Mouse (Mus musculus) inflammation-experienced regulatory T-cells, adult 6 months (primary cell): Measurements from ENCODE around the gene Mymk. TPM values are rescaled to one million over a fixed set of nuclear protein-coding genes. Genes with fewer than 3 reads are reported as not detected.

Source experiments
- ATAC-seq: one replicate; pipeline ENCODE4 v1.8.0; 2017
- polyA plus RNA-seq, 3 experiments: library from polyadenylated mRNA; unstranded; fragments of 100-300 nt; shearing (Covaris generic); gene quantifications; one replicate each; pipeline ENCODE4 v1.2.1; 2017

Gene Mymk
- polyA plus RNA-seq, 3 experiments from 2014 or later = not detected

DNA sequence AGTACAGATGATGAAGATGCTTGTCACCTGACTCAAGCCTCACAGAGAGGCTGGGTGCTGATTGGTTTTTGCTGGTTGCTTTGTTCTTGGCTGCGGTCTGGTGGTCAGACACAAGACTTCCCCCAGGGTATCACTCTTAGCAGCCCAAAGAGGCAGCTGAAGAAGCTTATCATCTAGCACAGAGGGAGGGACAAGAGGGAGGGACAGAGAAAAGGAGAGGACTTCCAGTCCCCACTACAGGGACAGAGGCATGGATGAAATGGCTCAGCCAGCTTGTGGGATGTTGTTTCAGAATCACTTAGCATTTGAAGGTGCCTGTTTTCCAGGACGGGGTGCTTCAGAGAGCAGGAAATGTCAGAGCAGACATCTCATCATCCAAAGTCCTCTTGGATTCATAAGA lies 6.3 kb upstream of the Mymk start:
- ATAC-seq = no peak

DNA sequence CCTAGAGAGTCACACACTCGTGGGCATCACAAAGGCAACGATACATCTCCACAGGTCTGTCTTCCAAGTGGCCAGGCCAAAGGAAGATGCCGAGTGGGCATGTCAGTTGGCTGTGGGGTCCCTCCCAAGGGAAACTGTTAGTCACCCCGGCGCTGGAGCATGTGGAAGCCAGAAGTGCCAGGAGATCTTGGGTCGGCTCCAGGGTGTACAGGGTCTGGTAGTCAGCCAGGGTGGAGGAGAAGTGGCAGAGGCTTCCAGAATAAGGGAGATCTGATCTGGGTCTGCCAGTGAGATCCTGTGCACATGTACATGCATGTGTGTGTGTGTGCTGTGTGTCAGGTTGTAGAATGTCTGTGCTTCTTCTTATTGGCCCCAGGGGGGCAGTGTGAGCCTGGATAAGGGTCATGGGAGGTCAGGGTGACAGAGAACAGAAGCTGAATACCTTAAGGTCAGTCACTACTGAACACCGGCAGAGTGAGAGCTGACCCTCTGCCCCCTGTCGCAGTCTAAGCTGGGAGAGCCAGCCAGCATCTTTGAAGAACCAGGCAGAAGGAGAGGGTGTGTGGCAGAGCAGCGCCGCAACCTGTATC lies 5.8 kb upstream of the Mymk start:
- no peak for ATAC-seq

DNA sequence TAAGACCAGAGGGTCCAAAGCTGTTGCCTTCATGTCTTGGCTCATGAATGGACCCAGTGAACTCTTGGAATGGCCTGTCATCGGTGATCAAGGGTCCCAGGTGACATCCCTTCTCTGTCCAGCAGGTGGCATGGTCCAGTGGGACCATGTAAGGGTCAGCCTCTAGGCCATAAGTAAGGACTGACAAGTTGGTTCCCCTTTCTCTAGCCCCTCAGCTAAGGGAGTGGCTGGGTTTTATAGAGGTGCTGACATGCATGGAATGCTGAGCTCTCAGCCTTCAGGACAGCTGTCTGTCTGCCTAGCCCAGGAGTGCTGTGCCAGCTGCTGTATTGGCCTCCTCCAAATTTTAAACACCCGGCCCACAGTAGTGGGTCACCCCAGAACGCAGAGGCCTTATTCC lies 3.5 kb upstream of the Mymk start:
- ATAC-seq = no peak

DNA sequence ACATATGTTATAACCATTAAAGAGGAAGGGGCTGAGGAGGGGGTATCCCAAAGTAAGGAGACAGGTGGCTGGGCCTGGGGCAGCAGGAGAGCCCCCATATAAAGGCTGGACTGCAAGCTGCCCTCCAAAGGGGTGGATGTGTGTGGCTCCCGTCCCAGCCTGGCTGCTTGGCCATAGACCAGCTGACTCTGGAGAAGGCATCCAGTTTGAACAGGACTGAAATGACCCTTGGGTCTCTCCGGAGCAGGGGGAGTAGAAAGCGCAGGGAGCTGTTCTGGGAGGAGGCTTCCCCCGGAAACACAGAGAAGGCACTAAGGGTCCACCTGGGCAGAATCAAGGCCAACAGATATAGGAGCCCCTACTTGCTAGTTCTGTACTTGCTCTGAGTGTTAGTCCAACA lies 2.8 kb upstream of the Mymk start:
- no peak for ATAC-seq

DNA sequence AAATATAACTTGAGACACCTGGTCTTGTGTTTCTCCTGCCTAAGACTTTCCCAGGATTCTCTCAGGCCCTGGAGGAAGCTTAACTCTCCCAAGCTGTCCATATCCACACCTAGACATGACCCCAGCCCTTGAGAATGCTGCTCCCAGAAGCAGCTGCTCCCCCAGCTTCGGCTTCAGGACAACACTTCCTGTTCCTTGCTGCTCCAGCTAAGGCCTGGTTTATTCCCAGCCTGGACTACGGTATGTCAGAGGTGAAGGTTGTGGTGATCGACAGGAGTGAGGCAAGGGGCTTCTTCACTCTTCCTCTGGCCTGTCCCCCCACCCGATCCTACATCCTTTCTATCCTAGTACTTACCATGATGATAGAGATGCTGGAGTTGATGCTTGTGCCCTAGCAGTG lies 1.4 kb upstream of the Mymk start:
- no peak for ATAC-seq

DNA sequence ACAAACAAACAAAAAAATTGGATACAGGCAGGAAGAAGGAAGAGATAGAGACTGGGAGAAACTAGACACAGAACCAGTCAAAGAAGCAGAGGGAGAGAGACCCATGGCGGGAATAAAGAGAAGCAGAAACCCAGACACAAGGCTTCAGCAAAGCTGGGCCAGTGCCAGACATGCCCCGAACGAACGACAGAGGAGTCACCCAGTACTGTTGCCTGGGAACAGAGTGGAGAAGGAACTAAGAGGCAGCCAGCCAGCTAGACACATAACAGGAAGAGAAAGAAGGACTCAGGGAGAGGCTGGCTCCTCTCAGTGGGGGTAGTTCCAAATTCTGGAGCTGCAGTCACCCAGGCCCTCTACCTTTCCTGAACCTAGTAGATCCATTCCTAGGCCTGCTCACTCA lies 842 bp downstream of the Mymk start:
- no peak for ATAC-seq

DNA sequence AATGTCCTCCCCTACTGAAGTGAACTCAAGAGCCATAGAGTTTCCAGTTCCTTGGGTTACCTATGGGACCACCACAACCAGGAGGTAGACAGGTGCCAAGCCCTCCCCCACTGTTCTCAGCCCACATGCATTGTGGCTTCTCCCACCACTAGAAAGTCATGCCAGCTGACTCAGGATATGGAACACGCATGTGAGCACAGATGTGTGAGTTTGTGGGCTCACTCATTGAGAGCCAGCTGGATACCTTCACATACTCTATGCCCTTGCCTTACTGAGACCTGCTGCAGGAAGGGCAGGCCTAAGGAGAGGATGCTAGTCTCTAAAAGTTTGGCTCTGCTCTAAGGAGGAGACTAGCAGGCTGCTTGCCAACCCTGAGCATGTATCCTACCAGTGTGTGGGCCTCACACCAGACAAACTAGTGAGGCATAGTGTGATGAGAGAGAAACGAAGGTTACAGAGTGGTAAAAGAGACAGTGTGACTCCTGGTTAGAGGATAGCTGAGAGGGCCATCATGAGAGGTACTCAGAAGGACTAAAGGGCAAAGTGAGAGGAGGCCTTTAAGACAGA lies 1.6 kb downstream of the Mymk start:
- ATAC-seq = no peak

DNA sequence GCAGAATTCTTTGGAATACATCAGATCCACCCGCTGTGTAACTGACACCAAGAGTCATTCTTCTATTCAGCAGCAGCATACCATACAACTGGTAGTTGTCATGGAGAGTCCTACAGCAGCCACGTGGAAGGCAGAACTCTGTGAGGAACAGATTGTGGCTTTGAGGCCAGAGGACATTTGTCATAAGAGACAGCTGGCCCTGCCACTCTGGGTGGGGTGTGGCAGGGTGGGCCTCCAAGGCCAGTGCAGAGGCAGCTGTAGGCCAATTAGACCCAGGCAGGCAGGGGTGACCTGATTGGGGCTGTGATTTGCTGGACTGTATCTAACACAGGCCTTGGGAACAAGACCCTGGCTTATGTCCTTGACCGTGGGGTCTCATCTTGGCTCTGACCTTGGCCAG lies 2.3 kb downstream of the Mymk start:
- no peak for ATAC-seq

DNA sequence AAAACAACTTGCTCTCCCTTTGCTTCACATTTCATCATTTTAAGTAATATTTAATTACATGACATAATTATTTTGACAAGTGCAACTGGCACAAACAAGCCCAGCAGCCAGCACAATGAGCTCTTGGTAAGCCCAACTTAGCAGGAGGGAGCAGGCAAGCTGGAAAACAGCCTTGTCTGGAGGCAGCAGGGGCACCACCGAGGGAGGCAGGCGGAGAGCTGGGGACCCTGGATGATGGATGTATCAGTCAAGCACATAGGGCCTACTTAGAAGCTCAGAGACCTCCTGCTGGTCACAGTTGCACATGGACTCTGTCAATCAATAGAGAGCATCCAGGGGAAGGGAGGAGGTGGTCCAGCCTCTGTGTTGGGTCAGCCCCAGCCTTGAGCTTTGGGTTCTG lies 4.0 kb downstream of the Mymk start:
- ATAC-seq = no peak

DNA sequence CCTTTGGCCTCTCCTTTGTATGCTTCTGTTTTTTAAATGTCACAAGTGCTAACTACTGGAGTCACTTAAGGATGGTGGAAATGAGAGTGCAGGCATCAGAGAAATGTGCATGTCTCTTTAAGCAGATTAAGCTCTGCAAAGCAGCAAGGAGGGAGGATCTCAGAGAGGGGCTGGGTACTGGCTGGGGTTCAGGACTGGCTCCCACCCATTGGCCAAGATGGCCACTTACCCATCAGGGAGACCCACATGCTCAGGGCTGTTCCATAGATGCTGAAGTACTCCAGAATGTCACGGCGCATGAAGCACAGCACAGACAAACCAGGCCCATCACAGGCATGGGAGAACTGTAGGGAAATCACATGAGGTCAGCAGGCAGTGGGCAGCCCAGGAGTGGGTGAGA lies 4.9 kb downstream of the Mymk start:
- ATAC-seq = no peak

DNA sequence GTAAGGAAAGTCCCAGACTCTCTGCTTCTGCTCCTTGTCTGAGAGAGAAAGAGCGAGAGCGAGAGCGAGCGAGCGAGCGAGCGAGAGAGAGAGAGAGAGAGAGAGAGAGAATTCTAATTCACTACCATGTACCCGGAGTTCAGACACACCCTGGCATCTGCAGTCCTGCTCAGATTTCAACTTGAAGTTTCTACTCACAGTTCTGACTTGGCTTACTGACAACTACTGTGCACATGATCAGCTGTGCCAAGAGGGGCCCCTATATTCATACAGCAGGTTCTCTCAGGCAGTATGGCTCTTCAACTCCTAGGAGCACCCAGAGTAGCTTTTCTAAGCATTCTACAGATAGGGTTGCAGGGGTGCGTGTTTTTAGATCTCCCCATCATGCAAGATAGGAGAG lies 12.8 kb downstream of the Mymk start:
- ATAC-seq = no peak

DNA sequence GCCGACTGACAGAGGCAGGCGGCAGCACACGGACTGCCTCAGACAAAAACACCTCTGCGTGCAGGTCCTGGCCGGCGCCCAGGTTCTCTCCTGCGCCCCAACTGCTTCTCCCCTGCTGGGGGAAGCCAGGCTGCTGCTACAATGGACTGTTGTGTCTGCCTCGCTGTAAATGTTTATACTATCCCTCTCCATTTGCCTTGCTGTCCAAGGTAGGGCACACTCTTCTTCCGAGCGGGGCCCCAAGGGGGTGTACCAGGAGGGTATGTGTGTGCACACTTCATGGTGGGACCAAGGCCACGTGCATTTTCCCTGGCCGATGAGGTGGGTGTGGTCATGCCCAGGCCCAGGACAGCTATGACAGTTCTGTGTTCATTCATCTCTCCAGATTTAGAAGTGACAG lies 13.2 kb downstream of the Mymk start:
- ATAC-seq = no peak

DNA sequence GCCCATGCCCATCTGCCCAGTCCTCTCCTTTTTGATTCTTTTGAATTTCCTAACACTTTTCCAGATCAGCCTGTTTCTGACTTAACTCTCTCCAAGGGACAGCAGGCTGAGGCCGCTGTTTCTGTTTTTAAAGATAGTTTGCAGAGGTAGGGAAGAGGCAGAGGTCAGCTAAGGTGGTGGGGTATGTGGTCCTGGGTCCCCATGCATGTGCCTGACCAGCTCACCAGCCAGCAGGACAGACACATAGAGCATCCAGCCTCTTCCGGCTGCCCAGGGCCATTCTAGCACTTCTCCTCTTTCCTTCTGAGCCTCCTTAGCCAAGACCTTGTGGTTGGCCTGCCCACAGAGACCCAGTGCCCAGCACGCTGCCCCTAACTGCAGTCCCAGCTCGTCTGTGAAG lies 13.7 kb downstream of the Mymk start:
- ATAC-seq = no peak

DNA sequence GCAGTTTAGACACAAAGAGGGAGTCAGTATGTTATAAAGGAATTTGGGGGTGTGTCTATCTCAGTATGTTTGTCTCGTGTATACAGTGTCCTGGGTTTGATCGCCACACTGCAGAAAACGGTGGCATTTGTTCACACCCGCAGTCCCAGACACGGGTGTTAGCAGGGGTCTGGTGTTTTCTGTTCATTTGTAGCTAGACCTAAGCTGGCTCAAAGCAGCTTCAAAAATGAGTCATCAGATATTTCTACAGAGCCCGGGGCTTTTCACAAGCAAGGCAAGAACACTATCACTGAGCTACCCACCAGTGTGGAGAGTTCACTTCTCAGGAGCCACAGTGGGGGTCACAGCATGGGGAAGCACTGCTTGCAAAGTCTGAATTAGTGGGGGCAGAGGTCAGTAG lies 22.6 kb downstream of the Mymk start:
- ATAC-seq = no peak

DNA sequence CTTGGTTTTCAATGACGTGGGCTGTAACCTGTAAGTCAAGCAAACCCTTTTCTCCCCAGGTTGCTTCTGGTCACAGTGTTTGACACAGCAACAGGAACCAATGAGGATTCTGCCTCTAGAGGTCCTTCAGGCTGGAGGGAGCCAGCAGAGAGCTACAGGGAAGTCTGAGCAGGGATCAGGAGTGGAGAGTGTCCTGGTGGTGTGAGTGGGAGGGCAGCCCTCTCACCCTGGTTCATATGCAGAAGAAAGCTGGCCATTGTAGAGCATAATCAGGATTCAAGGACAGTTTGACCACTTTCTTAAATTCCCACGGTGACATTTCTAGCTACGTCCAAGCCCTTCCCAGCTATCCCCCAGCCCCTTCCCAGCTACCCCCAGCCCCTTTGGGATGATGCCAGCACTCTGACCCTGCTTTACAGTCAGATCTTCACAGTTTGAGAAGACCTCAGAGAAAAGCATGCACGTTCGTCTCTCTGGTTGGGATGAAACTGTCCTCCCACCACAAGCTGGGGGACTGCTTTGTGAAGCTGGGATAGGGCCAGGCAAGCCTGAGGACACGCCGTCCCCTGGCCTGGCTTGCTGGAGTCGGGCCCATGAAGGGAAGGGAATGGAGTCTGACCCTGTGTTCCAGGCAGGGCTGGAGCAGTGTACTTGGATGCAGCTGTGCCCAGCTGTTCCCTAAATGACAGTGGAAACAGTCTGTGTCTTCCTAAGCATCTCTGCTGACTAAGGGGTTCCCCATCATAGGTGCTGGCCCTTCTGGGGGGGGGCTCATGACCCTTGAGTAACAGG lies 25.8 kb downstream of the Mymk start:
- ATAC-seq = no peak

DNA sequence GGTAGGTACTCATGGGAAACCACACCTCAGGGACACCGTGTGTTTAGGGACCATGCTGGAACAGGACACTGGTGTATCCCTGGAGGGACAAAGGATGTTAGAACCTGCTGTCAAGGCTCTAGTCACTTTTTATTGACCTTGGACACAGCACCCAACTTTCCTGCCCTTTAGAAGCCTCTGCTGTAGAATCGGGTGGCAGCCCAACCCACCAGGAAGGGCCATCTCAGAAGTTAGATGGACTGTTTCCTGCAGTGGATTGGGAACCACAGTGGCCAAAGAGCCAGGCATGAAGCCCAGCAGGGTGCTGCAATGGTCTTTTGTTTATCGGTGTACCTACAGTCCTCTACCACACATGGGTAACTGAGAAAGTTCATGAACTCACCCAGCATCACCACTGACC lies 27.3 kb downstream of the Mymk start:
- ATAC-seq = no peak

DNA sequence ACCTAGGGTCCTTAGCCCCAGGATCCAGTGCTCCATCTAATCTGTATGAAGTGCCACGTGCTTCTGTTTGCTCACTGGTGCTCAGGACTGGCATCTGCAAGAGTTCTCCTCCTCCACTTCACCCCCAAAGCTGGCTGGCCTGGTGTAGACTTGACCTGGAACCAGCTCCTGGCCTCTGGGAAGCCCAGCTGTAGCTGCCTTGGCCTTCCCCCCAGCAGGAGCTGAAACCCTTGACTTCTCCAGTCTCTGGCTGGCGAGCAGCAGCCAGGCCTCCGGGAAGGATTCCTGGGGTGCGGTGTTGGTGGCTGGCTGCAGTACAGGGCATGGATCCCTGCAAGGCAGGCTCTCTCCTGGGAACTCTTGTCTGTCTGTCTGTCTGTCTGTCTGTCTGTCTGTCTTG lies 27.8 kb downstream of the Mymk start:
- no peak for ATAC-seq

DNA sequence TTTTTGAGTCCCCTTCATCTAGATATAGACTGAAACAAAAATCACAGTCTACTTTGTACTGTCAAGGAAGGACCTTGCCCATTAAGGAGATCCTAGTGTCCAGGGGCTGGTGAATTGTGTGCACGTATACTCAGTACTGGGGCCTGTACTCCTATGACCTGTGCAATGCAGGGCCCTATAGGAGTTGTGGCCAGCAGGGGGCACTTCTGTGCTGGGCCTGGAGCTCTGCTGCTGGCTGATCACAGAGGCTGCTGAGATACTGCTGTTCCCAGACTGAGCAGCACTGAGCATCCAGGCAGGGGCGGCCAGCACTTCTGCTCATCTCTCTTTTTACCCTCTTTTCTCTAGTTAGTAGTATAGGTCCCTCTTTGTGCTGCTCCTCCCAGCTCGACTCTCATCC lies 28.5 kb downstream of the Mymk start:
- no peak for ATAC-seq

DNA sequence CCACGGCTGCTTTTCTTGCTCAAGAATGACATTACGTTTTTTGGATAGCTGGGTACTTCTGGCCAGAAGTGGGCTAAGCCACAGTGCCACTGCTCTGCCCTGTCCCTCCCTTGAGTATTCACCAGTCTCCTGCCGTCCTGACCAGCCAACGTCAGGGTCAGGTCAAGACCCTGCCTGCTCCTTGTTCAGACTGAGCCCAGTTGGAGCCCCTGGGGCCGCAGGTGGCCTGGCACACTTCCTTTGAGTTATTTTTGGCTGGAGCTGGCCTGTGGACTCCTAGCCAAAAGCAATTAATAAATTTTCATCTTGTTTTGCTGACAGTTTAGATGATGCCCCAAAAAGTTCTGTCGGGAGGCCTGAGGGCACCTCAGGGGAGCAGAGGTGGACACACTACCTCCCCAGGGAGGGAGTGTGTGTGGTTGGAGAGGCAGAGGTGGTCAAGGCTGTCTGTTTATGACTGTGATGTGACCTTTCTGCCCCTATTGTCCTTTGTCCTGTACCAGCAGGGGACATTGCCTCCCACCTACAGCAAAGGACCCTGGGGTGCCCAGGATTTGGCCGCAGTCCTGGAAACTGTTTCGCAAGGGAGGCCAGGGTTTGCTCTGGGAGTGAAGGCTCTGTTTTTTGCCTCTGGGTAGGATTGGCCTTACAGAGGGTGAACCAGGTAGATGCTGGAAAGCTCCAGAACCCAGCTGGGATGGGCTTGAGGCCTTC lies 29.7 kb downstream of the Mymk start:
- no peak for ATAC-seq

DNA sequence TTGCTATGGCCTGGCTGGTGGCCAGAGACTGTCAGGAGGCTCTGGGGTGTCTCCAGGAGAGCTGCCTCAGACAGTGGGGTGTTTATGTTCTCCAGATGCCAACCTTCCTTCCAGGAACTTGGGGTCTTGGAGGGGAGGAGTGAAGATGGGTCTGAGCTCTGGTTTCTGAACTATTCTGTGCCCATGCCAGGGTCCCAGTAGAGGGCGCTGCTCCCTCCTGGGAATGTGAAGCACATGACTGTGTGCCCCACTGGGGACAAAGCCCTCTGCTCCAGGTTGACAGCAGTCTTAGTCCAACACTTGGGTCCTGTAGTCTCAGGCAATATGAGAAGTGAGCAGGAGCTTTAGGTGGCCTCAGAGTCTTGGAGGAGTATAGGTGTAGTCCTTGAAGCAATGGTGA lies 32.7 kb downstream of the Mymk start:
- no peak for ATAC-seq

DNA sequence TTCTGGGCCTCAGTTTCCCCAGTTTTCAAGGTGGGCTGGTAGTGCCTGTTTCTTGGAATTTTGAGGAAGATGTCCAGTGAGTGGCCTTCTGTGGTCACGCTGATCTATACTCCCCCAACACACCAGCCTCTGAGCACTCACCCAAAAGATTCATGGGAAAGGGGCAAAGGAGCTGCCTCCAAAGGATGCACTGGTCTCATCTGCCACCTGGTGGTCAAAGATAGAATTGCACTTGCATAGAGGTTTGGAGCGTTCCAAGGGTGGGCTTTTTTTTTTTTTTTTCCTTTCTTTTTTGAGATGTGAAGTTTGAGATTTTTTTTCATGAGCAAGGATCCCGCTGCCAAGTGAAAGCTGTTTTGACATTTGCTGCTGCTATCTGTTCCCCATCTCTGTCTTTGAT lies 33.4 kb downstream of the Mymk start:
- no peak for ATAC-seq

DNA sequence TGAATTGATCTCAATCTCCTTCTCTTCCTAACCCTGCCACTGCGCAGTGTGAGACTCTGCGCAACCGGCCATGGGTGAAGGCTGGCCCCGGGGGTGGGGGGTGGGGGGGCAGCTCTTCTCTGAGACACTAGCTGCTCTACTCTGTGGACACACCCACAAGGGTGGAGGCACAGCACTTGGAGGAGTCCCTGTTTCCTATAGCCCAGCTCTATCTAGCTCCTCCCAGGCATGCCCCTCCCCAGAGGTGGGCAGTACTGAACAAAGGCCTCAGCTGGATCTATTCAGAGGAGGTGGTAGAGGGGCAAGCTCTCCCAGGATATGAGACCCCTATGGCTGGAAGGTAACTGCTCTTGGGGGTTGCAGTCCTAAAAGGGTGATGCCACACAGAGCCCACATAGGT lies 35.0 kb downstream of the Mymk start:
- no peak for ATAC-seq

DNA sequence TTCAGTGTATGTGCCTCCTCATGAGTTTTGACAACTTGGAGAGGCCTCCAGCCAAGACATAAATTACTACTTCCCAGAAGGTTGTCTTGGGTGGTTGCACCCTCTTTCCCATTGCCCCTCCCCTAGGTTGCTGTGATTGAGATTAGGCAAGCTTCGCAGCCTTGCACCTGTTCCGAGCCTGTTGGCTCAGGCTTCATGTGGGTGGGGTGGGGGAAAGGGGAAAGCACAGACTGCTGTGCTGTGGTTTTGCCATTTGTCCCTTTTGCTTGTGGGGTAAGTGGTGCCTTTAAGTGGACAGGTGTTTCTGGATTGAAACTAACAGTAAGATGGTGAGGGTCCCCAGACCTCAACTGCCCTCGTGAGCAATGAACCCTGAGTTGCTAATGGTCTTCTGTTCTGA lies 36.0 kb downstream of the Mymk start:
- ATAC-seq = no peak

DNA sequence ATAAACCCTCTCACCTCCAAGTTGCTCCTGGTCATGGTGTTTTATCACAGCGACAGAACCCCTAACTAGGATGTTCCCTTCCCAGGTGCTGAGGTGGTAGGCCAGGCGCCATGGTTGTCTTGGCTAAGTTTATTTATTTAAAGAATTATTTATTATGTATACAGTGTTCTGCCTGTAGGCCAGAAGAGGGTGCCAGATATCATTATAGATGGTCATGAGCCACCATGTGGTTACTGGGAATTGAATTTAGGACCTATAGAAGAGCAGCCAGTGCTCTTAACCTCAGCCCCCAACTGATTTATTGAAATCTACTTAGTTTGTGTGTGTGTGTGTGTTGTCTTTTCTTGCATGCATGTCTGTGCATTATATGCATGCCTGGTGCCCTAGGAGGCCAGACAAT lies 39.6 kb downstream of the Mymk start:
- no peak for ATAC-seq
